Mouse (Mus musculus) frontal cortex, postnatal 10 days (tissue): ENCODE measurements around the gene Dnph1.
"Not testable (repeated sequence)": the region's sequence is repeated elsewhere in the genome, so short reads cannot be mapped to it uniquely, and the experiment has no call there.

ENCODE experiments used
- DNase-seq, 2 experiments: peaks; one replicate each; pipeline ENCODE4 v3.0.0; 2022; ENCODE audit warnings: low spot score in 2 of 2, mixed read lengths in 1 of 2

Dnph1 gene

DNA sequence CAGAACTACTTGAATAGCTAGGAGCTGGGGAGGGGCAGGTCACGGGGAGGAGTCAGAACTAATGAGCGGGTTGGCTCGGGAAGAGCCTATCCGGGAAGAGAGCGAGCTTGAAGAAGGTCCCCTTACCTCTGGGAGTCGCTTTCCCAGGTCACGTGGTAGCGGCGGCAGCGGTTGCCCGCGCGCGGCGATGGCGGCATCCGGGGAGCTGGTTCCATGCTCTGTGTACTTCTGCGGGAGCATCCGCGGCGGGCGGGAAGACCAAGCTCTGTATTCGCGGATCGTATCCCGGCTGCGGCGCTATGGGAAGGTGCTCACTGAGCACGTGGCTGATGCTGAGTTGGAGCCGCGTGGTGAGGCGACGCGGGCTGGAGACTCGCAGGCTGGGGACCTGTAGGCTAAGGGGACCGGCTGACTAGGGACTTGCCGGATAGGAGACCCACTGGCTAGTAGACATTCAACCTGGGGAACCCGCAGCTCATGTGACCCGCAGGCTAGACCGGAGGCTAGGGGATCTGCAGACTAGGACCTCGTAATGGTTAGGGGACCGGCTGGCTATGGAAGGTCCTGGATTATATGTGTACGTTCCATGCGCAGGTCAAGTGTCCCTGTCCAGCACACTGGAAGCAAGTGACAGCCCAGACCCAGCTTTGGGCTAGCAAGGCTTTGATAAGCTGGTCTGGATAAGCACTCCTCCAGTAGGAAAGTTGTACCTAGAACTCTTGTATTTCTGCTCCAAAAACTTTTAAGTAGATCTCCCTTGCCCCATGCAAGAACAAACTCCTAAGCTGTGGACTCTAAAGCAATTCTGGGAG is at the start of gene Dnph1:
Gene Dnph1, plus strand, starts transcription at position 89 of the 812 bp plus-strand sequence.
- peak; percentile 79 to 80 for DNase-seq

DNA sequence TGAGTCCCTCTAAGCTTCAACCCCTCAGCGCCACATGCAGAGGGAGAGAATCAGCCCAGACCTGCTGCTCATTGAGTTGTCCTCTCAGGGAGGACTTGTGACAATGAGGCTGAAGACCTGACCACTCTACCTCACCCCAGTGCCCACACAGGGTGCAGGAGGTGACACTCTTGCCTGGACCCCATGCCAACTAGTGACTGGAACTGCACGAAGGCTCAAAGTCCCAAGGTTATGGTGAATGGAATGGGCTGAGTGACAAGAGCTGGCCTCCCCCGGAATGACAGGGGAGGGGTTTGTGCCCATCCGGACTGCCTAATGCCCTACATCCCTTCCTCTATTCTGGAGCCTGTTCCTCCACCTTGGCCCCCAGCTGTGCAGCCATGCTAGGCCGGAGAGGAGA is 43.8 kb upstream of the Dnph1 start:
- no peak for DNase-seq

DNA sequence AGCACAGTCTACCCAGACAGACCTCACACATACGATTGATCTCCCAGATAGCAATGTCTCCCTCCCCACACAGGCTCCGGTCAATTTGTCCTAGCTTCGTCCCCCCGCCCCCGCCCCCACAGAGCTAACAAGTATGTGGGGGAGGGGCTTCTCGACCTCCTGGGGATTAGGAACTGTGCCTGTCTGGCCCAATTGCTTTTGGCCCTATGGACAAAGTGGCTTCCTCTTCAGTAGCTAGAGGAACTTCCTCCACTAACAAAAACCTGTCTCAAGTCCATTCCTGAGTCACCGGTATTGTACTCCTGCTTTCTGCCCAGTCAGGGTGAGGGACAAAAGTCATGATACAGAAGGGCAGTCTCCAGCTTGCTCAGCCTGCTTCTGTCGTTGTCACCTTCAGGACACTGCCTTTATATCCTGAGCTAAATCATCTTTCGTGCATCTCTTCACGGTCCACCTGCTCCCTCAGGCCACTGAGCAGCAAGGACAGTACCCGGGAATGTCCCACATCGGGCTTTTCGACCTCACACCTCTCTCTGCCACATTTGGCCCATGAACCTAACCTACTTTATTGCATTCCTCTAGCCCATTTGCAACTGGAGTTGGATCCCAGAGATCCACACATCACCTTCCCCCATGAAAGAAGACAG is 43.1 kb upstream of the Dnph1 start:
- no peak for DNase-seq

DNA sequence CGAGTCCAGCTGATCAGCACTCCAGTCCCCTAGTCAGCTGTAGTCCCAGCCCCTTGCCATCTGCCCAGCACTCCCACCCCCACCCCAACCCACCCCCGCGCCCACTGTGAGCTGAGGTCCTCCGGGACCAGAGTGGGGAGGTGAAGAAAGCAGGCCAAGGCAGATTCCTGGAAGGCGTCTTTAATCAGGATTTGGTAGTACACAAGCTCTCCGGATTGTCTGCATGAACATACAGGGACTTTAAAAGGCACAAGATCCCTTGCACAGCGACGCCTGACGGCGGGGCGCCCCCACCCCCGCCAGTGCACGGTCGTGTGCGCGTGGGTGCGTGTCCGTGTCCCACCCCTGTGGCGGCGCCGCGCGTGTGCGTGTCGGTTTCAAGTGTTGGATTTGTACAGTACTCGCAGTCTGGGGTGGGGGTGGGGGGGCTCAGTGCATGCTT is 42.5 kb upstream of the Dnph1 start:
- no peak for DNase-seq

DNA sequence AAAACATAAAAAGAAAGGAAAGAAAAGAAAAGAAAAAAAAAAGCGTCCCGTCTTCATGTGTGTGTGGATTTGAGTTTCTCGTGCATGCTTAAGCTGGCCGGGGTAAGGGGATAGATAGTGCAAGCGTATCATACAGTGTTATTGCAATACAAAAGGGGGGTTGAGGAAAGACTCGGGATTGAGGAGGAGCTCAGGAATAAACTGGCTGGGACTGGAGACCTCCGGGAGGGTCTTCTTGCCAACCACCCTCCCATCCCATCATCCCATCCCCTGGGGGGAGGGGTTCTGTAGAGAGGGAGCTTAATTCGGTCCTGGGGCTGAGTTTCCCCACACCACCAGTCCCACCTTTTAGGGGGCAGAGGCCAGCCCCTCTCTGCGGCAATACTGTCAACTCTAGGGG is 42.0 kb upstream of the Dnph1 start:
- no peak for DNase-seq

DNA sequence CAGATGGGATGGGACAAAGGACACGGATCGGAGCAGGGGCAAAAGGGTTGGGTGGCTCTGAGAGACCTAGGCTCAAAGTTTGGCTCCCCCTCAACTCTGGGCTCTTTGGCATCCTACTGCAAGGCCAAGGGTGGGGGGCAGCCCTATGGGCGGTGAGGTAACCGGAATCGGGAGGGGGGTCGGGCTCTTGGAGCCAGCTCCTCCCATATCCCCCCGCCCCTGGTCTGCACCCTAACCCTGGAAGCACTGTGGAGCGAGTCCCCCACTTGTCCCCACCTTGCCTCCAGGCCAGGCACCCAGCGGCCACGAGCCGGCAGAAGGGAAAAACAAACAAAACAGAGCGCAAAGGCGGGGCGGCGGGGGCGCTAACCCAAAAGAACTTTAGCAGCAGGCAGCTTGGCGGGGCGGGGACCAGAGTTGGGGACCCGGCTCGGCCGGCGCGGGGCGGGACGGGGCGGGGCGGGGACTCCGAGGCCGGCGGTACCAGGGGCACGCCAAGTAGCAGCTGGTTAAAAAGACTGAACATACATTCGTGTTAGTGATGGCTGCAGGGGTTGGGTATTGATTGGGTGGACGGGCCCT is 41.3 kb upstream of the Dnph1 start:
- DNase-seq: no peak

DNA sequence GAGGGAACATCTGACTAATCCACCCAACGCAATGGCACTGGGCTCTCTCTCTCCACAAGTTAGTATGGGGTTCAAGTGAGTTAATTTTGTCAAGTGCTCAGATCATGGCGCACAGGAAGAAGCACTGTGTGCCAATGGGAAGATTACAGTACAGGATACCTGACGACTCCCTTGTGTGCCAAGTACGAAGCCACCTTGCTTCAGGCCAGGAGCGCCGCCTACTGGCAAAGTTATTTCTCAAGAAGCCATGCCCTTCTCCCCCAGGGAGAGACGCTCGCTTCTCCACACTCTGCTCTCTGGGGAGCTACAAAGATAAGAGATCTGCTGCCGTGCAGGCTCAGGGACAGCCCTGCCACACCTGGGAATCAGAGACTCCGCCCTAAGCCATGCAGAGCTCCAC is 38.7 kb upstream of the Dnph1 start:
- DNase-seq: no peak

DNA sequence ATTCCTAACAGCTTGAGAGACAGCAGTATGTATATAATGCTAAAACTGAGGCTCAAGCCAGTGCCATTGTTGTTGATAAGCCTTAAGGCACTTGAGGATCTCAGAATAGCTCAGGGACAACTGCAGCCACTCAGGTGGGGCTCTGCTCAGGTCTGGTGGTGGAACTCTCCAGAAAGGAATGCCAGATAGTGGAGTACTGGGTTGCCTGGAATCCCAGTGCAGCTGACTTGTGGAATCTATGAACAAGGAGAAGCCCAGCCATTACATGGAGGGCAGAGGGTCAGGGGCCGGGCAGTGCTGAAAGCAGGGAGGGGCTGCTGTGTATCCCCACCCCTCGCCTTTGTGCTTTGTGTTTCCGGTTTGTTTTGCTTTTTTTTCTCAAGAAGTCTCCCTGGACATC is 38.1 kb upstream of the Dnph1 start:
- DNase-seq: no peak

DNA sequence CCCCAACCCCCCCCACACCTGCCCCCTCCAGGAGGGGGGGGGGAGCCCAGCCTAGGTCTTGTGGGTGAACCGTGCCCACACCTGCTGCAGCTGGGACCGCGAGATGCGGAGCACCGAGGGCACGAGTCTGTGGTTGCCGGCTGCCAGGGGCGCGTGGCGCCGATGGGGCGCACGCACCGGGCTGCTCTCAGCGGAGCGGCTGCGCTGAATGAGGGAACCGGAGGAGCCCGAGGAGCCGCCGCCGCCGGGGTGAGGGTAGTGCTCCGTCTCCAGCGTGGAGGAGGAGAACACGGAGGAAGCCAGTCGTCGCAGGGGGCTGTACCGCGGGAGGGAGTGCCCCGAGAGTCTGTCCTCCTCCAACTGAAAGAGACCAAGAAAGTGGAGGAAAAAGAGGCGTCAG is 35.8 kb upstream of the Dnph1 start:
- DNase-seq: no peak

DNA sequence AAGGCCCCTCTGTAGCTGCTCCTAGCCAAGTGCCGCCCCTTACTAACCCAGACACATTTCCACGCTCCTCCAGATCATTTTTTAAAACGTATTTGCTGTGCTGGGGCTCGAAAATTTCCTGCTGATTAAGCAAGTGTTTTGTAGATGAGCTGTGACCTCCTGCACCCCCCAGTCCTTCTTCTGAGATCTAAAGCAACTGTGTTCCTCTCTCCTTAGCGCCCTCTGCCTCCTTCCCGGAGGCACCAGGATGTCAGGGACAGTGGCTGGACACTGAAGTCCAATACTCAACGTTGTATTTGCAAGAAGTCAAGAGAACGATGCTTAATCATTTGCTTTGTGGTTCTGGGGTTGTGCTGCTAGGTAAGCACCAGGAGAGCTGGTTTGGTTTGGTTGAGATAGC is 35.2 kb upstream of the Dnph1 start:
- no peak for DNase-seq

DNA sequence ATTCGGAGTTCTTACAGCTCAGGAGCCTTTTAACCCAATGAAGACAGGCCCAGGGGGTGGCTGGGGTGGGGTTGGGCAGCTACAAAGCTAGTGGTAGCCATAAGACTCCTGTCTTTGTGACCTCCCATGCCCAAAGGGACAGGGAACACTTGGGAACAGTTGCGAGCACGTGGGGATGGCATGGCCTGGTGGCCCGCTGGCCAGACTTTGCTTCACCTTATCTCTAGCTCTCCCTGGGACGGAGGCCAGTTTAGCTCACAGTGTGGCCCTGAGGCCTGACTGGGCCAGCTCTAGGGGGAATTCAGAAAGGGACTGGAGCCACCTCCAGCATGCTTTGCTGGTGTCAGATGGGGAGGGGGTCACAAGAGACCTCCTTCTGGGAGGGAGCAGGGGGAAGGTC is 34.3 kb upstream of the Dnph1 start:
- DNase-seq: no peak

DNA sequence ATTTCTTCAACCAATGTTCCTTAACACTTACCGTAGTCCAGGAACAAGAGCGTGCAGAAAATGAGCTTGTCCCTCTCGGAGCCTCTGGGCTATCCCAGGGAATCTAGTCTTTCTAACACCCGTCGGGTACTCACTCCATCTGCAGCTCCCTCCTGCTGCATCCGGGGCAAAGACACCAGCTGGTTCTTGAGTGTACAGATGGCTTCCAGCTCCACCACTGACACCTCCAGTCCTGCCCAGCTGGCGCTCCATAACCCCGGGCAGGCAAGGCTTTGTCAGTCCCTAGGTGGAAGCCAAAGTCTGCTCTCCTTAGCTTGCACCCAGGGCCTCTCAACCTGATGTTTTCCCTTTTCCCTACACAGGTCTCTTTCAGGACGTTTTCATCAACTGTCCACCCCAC is 28.7 kb upstream of the Dnph1 start:
- DNase-seq: no peak

DNA sequence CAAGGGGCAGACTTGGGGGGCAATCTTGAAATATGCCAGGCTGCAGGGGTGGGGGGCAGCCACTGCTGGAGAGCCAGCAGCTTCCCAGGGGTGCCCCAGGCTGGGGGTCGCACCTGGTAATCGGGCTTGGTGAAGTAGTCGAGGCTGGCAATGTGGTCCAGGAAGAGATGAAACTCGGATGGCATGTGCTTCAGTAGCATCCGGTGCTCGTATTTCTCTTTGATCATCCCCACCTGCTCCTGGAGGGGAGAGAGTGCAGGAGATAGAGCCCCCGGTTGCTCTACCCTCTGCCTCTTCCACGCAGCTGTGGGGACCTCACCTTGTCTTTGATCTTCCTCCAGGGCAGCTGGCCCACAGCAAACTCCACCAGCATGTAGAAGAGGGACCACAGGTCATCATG is 19.9 kb upstream of the Dnph1 start:
- DNase-seq: no peak

DNA sequence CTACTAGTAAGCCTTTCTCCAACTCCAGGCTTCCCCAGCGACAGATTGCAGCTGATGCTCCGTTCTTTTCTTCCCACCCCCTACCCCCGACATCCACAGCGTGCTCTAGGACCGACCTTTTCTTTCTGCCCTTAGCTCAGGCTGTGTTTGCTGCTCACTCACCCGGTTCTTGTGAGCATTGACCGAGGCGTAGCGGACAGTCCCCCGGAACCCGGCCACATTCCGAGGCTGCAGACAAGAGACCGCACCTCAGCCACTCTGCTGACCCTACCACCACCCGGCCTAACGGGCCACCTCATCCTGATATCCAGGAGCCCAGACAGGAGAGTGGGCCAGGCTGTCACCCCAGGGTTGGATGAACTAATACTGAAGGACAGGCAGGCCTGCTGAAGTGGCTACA is 19.2 kb upstream of the Dnph1 start:
- DNase-seq: no peak

DNA sequence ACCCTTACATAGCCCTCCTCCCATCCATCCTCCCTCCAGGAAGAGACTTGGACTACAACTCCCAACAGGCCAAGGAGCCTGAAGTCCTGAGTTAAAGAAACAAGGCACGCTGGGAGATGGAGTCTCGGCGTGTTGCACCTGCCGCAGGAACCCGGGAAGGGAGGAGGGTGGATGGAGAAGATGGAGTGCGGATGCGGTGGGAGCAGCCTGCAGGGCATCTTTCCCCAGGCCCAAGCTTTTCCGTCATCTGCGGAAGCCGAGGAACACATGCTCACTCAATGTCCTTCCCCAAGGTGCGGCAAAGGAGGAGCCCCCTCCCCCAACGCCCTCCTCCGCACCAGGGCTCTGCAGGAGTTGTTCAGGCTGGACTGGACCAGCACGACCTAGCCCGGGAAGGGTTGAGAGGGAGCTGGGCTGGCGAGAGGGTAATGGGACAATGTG is 12.9 kb upstream of the Dnph1 start:
- DNase-seq: peak; percentile 53 to 58

DNA sequence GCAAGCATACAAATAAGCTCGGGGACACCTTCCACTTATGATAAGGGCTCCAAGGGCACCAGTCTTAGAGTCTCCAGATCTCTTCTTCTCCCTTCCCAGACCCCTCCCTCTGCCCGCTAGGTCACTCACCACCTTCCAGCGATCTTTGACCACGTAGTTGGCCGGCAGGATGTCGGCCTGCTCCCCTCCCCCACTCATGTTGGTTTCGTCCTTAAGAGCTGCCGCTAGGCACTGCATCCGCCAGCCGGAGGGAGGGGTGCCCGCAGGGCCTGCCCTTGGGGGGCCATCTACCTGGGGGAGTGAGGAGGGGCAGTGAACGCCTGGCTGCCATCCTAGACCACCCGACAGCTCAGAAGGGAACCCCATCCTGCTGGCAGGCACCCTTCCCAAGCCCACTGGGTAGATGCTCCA is 12.5 kb upstream of the Dnph1 start:
- peak; percentile 31 to 55 for DNase-seq

DNA sequence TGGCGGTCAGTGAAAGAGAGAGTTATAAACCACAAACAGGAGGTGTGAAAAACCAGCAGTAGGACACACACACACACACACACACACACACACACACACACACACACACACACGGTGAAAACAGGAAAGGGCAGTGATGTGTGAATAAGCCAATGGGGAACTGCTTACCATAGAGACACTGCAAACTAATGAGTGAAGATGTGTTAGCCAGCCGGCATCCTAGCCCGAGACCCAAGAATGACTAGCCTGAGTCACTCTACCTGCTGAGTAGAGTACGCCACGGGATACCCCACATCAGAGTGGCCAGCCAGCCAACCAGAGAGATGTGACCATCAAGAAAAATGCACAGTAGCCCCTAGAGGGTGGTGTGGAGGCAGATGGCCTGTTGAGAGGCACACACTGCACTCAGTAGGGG is 12.0 kb upstream of the Dnph1 start:
- DNase-seq: no peak

DNA sequence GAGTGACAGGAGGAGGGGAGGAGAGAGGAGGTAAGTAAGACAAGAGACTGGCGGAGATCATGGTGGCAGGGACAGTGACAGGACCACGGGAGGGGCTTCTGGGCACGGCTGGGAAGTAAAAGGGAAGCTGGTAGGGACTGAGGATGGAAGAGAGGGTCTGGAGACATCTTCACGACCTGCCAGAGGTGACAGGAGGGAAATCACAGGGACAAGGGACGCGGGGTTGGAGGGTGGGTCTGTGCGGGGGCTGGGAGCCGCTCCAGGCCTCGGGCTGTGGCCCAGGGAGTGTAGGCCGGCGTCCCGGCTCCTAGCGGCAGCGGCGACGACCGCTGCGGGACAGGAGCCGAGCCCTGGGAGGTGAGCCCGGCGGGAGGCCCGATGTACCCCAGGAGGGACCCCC is 9.5 kb upstream of the Dnph1 start:
- DNase-seq: no peak

DNA sequence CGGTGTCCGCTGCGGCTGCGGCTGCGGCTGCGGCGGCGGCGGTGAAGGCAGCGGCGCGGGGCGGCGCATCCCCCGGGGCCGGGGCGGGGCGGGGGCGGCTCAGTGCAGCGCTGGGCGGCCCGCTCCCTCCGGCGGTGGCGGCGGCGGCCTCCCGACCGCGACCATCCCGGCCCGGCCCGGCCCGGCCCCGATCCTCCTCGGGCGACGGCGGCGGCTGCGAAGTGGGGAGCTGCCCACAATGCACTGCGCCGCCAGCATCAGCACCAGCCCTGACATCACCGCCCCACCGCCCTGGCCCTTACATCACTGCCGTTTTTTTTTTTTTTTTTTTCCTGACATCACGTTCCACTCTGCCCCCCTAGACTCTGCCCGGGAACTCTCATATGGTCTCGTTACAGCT is 9.1 kb upstream of the Dnph1 start, which contains the start of gene Ttbk1:
Gene Ttbk1, minus strand, starts transcription at position 245 of the 400 bp plus-strand sequence.
- peak in 1 of 2 experiments; percentile 65 for DNase-seq

DNA sequence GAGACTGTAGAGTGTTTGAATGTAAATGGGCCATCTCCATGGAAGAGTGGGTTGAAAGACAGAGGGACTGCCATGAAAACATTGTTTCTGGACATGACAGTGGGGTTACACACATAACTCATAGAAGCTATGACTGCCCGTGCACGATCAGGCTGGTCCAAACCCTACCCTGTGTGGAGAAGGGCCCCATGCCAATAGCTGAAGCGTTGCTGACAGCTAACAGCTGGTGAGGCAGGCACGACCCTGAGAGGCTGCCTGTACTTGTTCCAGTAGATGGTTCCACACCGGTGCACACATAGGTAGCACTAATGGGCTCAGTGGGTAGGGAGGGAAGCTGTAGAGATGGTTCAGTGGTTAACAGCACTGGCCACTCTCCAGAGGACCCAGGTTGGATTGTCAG is 1.0 kb upstream of the Dnph1 start:
- DNase-seq: no peak

DNA sequence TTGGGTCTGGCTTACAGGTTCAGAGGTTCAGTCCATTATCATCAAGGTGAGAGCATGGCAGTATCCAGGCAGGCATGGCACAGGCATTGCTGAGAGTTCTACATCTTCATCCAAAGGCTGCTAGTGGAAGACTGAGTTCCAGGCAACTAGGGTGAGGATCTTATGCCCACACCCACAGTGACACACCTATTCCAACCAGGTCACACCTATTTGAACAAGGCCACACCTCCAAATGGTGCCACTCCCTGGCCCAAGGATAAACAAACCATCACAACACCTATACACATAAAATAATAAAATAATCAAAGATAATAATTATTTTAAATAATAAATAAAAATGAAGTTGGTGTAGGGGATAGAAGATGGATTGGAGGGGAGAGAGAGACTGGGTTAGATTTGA is 430 bp upstream of the Dnph1 start:
- DNase-seq: not testable (repeated sequence)

DNA sequence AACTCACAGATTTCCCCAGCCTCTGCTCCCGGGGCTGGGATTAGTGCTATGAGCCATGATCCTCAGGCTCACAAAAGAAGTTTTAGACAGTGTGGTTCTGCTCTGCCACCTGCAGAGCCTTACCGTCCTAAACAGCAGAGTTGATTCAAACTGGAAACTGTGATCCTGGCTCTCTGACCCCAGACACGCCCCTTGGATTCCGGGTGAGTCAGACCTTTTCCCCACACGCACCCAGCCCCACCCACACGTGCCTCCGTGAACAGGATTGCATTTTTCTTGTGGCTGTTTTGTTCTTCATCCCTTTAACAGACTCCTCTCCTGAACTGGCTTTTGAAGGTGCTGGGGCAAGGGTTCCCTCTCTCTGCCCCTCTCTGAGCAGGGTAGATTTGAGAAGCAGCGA is 1.4 kb downstream of the Dnph1 start:
- DNase-seq: no peak

DNA sequence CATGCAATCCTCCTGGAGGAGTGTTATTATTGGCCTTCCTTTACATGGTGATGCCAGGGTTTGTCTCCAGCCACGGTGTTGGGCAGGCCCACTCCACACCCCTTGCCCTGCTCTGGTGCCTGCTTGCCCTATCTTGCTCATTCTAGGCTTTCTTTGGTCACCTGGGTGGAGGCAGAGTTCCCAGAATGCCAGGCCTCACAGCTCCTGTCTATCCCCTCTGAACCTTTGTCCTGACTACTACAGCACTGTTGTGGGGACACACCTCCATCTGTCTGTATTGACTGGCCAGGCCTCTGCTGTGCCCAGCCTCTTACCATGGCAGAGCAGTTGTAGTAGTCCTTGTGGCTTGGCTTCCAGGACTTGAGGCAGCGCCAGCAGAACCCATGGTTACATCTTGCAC is 6.3 kb downstream of the Dnph1 start:
- no peak for DNase-seq
